ENCODE assay signal across 8 mouse cellular contexts in genomic region chrX:163549666-163550065, GRCm38 (mm10). TPM values are rescaled to one million over a fixed set of nuclear protein-coding genes. Genes with fewer than 3 reads are reported as not detected.
DNase-seq lines count a peak whose midpoint lies in the region; ATAC-seq and TF ChIP-seq lines count a peak whose summit lies in the region.

Gene Grpr (minus strand): TSS chrX:163549677.

- peak; percentile 56 for DNase-seq in testis, postnatal 10 days (ENCODE audit: low spot score)
- DNase-seq in testis, postnatal 14 days (ENCODE audit: low spot score): no peak
- peak; percentile 65 to 70 for DNase-seq in cerebellum, postnatal 10 days
- peak; percentile 19 to 24 for DNase-seq in frontal cortex, postnatal 14 days (ENCODE audit: low spot score in 2 of 2)
- DNase-seq in limb, embryonic 11.5 days (ENCODE audit: low spot score): peak; percentile 68
- DNase-seq in thymus, adult 2 months: peak; percentile 14

- 24% methylated on average over 7 of the region's 7 CpGs for WGBS in kidney, embryonic 14.5 days
- WGBS in limb, embryonic 11.5 days: 18% methylated on average over 7 of the region's 7 CpGs
- WGBS in midbrain, embryonic 15.5 days: 17% methylated on average over 7 of the region's 7 CpGs
- 9% methylated on average over 7 of the region's 7 CpGs for WGBS in thymus, adult 2 months

- no peaks in the 10 kb centered on the region for H3K4me1 ChIP-seq in kidney, embryonic 14.5 days (ENCODE audit: control insufficient read depth, insufficient read depth, low read length)
- H3K4me1 ChIP-seq in limb, embryonic 11.5 days (ENCODE audit: control insufficient read depth, insufficient read depth, low read length): no peaks in the 10 kb centered on the region
- no peaks in the 10 kb centered on the region for H3K4me1 ChIP-seq in midbrain, embryonic 15.5 days
- no peaks in the 10 kb centered on the region for H3K4me1 ChIP-seq in thymus, adult 2 months (replicated peaks; ENCODE audit: control insufficient read depth, insufficient read depth, low read length)

- TF ChIP-seq POLR2A in thymus, adult 2 months (IDR thresholded peaks at IDR 0.05; ENCODE audit: control insufficient read depth, extremely low read depth, insufficient read depth, low read length, poor library complexity): no peak

- H3K4me3 ChIP-seq in kidney, embryonic 14.5 days (ENCODE audit: low read length): no peak within 1 kb of the TSS
- no peak within 1 kb of the TSS for H3K4me3 ChIP-seq in limb, embryonic 11.5 days (ENCODE audit: low read depth, low read length)
- H3K4me3 ChIP-seq in midbrain, embryonic 15.5 days: no peak within 1 kb of the TSS
- H3K4me3 ChIP-seq in thymus, adult 2 months (ENCODE audit: control insufficient read depth, insufficient read depth, low read length): no peak within 1 kb of the TSS

- H3K27me3 ChIP-seq in kidney, embryonic 14.5 days (ENCODE audit: control insufficient read depth, insufficient read depth, low read length): peaks cover 3% of the 10 kb centered on the region; the same call in 1 of the 2 replicates
- H3K27me3 ChIP-seq in limb, embryonic 11.5 days (ENCODE audit: control insufficient read depth, insufficient read depth, low read length): 0 out of 2 replicates have a peak, but pooled peaks cover 2% of the 10 kb centered on the region
- peaks cover 6% of the 10 kb centered on the region; the same call in 1 of the 2 replicates for H3K27me3 ChIP-seq in midbrain, embryonic 15.5 days (replicated peaks)
- H3K27me3 ChIP-seq in thymus, adult 2 months (ENCODE audit: control insufficient read depth, insufficient read depth, low read length): no peaks in the 10 kb centered on the region

- H3K27ac ChIP-seq in kidney, embryonic 14.5 days (ENCODE audit: low read depth, low read length): no peak within 1 kb of the TSS
- no peak within 1 kb of the TSS for H3K27ac ChIP-seq in limb, embryonic 11.5 days (replicated peaks; ENCODE audit: low read depth, low read length)
- no peak within 1 kb of the TSS for H3K27ac ChIP-seq in midbrain, embryonic 15.5 days
- H3K27ac ChIP-seq in thymus, adult 2 months (ENCODE audit: control insufficient read depth, insufficient read depth, low read length): no peak within 1 kb of the TSS

- peak; percentile 94 for ATAC-seq in kidney, embryonic 14.5 days (ENCODE audit: low FRiP score, low TSS enrichment)
- peak; percentile 82 for ATAC-seq in limb, embryonic 11.5 days (ENCODE audit: insufficient number of reproducible peaks, low FRiP score, low TSS enrichment, low read depth)
- peak; percentile 96 for ATAC-seq in midbrain, embryonic 15.5 days (replicated peaks)

- no peak within 1 kb of the TSS for H3K4me2 ChIP-seq in kidney, embryonic 14.5 days (replicated peaks; ENCODE audit: low read depth, low read length)
- no peak within 1 kb of the TSS for H3K4me2 ChIP-seq in limb, embryonic 11.5 days (ENCODE audit: low read depth, severe bottlenecking)
- H3K4me2 ChIP-seq in midbrain, embryonic 15.5 days: no peak within 1 kb of the TSS

- H3K9me3 ChIP-seq in kidney, embryonic 14.5 days (ENCODE audit: control insufficient read depth, low read length): no peaks in the 10 kb centered on the region
- H3K9me3 ChIP-seq in limb, embryonic 11.5 days (ENCODE audit: control insufficient read depth, low read length): no peaks in the 10 kb centered on the region
- H3K9me3 ChIP-seq in midbrain, embryonic 15.5 days: no peaks in the 10 kb centered on the region

- no peak for TF ChIP-seq CTCF in thymus, adult 2 months (IDR thresholded peaks at IDR 0.05; ENCODE audit: borderline replicate concordance, control insufficient read depth, extremely low read depth, insufficient read depth, low read length, poor library complexity)

- H3K9ac ChIP-seq in kidney, embryonic 14.5 days (ENCODE audit: low read depth, low read length): no peak within 1 kb of the TSS
- H3K9ac ChIP-seq in limb, embryonic 11.5 days (ENCODE audit: low read length): no peak within 1 kb of the TSS
- H3K9ac ChIP-seq in midbrain, embryonic 15.5 days: no peak within 1 kb of the TSS

- H3K36me3 ChIP-seq in kidney, embryonic 14.5 days (ENCODE audit: control insufficient read depth, insufficient read depth, low read length): no peaks in the 10 kb centered on the region
- no peaks in the 10 kb centered on the region for H3K36me3 ChIP-seq in limb, embryonic 11.5 days (ENCODE audit: control insufficient read depth, insufficient read depth, low read length)
- H3K36me3 ChIP-seq in midbrain, embryonic 15.5 days (replicated peaks): no peaks in the 10 kb centered on the region
- no peaks in the 10 kb centered on the region for H3K36me3 ChIP-seq in thymus, adult 2 months (ENCODE audit: control insufficient read depth, insufficient read depth, low read length)

RNA-seq across cellular contexts. Expression of gene Grpr, which starts in this region (rescaled TPM):
- 0.24 and 0.38 TPM in 2 replicates for polyA plus RNA-seq in kidney, embryonic 14.5 days (2014; fragmentation: Nextera tagmentation; extraction: Ambion mirVana)
- polyA plus RNA-seq in limb, embryonic 11.5 days (2014; fragmentation: Nextera tagmentation; extraction: Ambion mirVana): 0.13 and 0.17 TPM in 2 replicates
- 0.43 and 0.54 TPM in 2 replicates for polyA plus RNA-seq in midbrain, embryonic 15.5 days (2015; fragmentation: Nextera tagmentation; extraction: Ambion mirVana)
- 0.18 TPM in 2 replicates for polyA plus RNA-seq in thymus, adult 2 months (2012; rRNA removed)

Comparison
In these comparisons a context has a peak if more than half of its experiments do, and no peak if none do; other contexts are left out.
1. Peak in ATAC-seq in kidney, embryonic 14.5 days; RNA of the gene not detected or under 1 TPM.
2. Peak in DNase-seq and ATAC-seq in limb, embryonic 11.5 days; RNA of the gene not detected or under 1 TPM.
3. Peak in ATAC-seq in midbrain, embryonic 15.5 days; RNA of the gene not detected or under 1 TPM.
4. Peak in DNase-seq in thymus, adult 2 months; RNA of the gene not detected or under 1 TPM.